Mouse (Mus musculus) effector memory CD4-positive, alpha-beta T cell, adult 5 months (primary cell): ENCODE measurements around the gene Psg17. TPM values are rescaled to one million over a fixed set of nuclear protein-coding genes. Genes with fewer than 3 reads are reported as not detected.

Experiments
- polyA plus RNA-seq: library from polyadenylated mRNA; unstranded; fragments of 100-300 nt; shearing (Covaris generic); gene quantifications from one replicate; pipeline ENCODE4 v1.2.1, GENCODE M21; 2017

Psg17 gene
- polyA plus RNA-seq: not detected

GRCm38 (mm10) chr7:18821507-18821906 lies at the start of gene Psg17:
Gene Psg17, minus strand, starts transcription at chr7:18821607.

GRCm38 (mm10) chr7:18871031-18871430 lies 49.6 kb upstream of the Psg17 start, which contains the start of gene Pglyrp1:
Gene Pglyrp1, plus strand, starts transcription at chr7:18871331.

GRCm38 (mm10) chr7:18839865-18840264 lies 18.5 kb upstream of the Psg17 start, which contains the start of gene Mill2:
Gene Mill2, plus strand, starts transcription at chr7:18839966.

GRCm38 (mm10) chr7:18798420-18798819 lies 23.0 kb downstream of the Psg17 start, which contains the start of gene Psg19:
Gene Psg19, minus strand, starts transcription at chr7:18798520.

Other genes with a start within 250 kb of the Psg17 start
- gene Psg23, start 205.1 kb downstream of the Psg17 start, polyA plus RNA-seq: not detected
- gene Psg21, start 164.9 kb downstream of the Psg17 start, polyA plus RNA-seq: 0.17 TPM
- not detected for gene Psg20, start 135.4 kb downstream of the Psg17 start, polyA plus RNA-seq
- gene Psg22, start 103.5 kb downstream of the Psg17 start, polyA plus RNA-seq: not detected
- not detected for gene Psg19, start 23.1 kb downstream of the Psg17 start, polyA plus RNA-seq
- 0.35 TPM for gene Mill2, start 18.4 kb upstream of the Psg17 start, polyA plus RNA-seq
- gene Pglyrp1, start 49.7 kb upstream of the Psg17 start, polyA plus RNA-seq: 62.9 TPM
- gene Ccdc61, start 88.8 kb upstream of the Psg17 start, polyA plus RNA-seq: 17.8 TPM
- not detected for gene Nova2, start 104.3 kb upstream of the Psg17 start, polyA plus RNA-seq
- gene Nanos2, start 165.8 kb upstream of the Psg17 start, polyA plus RNA-seq: not detected
- 5.4 TPM for gene Mypop, start 169.6 kb upstream of the Psg17 start, polyA plus RNA-seq
- 32.4 TPM for gene Irf2bp1, start 182.4 kb upstream of the Psg17 start, polyA plus RNA-seq
- not detected for gene Foxa3, start 201.9 kb upstream of the Psg17 start, polyA plus RNA-seq
- gene Sympk, start 202.8 kb upstream of the Psg17 start, polyA plus RNA-seq: 19.8 TPM
- gene Rsph6a, start 233.1 kb upstream of the Psg17 start, polyA plus RNA-seq: not detected